Mouse (Mus musculus) retina, postnatal 1 day (tissue): Measurements from ENCODE around the gene Abhd2.

Experiments
- DNase-seq: peaks from one replicate; pipeline ENCODE4 v3.0.0-alpha.2; 2012

The Abhd2 gene

DNA sequence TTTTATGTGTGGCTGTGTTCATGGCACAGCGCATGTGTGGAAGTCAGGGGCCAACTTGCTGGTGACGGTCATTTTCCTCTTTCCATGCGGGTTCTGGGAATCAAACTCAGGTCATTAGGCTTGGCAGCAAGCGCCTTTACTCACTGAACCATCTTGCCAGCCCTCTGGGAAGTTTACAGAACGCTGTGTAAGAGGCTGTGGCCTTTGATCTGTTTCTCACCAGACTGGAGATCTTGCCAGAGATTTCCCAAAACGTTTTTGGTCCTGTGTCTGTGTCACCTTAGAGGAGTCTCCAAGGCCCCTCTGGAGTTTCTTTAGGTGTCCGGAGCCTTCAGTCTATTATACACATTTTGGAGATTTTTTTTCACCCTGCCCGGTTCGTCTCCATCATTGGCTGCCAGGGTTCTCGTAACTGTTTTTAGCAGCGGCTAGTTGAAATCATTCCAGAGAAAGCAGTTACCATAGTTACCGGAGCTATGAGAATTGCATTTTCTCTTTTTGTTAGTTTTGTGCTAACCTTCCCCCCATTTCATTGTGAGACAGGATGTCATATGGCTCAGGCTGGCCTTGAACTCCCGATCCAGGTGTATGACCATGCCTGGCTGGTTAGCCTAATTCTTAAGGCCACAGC, 22.3 kb downstream of the Abhd2 start:
- no peak for DNase-seq

DNA sequence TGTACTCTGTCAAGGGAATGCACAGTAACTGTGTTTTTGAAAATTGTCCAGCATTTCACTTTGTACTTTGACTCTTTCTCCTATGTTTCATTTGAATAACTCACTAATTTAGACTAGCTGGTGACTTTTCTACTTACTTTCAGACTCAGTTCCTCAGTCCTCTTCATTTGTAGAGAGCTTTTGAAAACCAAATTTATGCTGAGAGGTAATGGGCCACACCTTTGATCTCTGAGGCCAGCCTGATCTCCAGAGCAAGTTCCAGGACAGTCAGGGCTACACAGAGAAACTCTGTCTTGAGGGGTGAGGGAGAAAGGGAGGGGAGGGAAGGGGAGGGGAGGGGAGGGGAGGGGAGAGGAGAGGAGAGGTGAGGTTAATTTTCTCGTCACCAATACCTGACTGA, 25.7 kb downstream of the Abhd2 start:
- DNase-seq = no peak

DNA sequence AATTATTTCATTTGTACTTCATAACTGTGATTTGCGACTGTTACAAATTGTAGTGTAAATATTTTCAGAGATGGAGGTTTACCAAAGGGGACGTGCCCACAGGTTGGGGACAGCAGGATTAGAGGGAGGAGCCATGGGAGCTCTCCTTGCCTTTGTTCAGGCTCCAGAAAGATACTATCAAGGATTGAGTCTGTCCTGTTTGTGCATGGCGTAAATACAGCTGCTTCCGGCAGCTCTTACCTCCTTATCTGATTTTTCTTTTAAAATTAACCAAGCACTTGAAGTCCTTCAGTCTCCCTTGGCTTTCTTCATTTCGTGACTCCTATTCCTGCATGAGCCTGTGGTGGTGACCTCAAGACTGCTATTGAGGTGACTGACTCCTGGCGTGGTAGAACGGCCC, 26.5 kb downstream of the Abhd2 start:
- no peak for DNase-seq

DNA sequence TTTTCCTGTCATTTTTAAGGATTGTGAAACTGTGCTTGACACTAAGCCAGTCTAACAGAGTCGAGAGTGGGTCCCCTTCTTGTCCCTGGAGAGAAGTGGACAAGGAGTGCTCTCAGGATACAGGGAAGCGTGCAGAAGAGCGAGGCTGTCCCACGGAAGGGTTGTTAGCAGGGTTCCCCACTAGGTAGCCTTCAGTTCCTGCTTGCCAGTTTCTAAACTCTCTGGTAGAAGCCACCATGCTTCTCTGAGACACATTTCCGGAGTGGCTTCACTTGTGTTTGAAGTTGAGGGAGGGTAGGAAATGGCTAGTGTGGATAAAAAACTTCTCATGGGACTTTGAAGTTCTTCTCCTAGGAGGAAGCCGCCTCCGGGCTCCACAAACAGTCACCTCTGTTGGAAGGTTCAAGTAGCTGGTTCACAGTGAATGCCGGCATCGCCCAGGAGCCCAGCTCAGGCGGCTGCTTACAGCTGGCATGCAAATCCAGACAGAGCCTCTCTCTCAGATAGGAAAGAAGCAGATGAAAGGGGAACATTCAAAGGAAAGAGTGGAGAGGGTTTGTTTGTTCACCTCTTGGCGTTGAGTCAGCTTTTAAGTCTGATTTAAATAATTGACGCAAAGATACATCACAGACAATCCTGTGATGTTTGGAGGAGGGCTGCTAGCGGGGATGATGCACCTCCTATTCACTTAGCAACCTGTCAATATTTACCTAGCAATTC, 27.6 kb downstream of the Abhd2 start:
- no peak for DNase-seq

DNA sequence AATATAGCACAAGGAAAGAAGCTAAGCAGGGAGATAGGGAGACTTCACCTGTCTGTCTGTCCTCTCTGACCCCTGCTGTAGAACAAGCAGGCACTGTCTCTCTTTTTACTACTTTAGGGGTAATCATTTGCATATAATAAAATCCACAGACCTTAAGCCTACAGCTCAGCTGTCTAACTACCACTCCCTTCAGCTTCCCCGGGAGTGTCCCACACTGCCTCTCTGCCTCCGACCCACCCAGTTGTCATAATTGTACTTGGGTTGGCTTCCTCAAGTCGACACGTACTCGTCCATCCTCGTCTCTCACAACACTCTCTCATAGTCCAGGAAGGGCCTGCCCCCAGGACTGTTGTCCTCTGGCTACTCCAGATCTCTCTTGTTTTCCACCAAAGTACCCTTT, 29.1 kb downstream of the Abhd2 start:
- DNase-seq = no peak

DNA sequence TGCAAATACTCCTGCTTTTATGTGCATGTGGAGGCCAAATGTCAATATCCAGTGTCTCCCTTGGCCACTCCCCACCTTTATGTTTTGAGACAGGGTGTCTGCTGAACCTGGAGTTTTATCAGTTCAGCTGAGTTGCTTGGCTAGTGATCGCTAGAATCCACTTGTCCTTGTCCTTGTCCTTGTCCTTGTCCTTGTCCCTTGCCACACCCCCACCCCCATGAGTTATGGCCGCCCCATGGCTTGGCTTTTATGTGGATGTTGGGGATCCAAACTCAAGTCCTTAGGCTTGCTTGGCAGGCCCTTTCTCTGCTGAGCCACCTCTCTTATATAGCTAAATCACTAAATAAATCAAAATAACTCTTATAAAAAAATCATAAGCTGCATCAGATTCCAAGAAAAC, 29.6 kb downstream of the Abhd2 start:
- no peak for DNase-seq

DNA sequence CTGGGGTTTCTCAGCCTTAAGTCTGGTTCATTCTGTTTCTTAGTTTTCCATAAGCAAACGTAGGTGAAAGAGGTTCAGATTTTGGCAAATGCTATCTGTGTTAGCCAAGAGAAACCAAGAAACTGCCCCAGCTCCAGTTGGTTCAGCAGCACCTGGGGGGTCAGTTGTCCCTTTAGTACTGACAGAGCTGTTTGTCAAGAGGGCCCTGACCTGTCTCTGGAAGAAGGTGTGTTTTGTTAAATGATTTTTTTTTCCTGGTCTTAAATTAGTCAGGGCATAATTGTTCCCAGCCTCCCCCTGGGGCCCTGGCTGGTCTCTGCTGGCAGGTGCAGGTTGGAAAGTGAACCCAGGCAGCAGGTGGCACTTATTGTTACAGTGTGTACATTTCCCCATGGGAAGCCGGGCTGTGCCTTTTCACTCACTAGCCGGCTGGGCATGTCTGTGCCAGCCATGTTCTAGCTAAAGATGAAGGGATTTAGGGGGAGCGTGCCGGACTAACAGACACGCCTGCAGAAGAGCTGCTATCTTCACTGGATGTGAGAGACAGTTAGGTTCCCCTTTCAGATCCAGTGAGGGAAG, 30.3 kb downstream of the Abhd2 start:
- DNase-seq = no peak

DNA sequence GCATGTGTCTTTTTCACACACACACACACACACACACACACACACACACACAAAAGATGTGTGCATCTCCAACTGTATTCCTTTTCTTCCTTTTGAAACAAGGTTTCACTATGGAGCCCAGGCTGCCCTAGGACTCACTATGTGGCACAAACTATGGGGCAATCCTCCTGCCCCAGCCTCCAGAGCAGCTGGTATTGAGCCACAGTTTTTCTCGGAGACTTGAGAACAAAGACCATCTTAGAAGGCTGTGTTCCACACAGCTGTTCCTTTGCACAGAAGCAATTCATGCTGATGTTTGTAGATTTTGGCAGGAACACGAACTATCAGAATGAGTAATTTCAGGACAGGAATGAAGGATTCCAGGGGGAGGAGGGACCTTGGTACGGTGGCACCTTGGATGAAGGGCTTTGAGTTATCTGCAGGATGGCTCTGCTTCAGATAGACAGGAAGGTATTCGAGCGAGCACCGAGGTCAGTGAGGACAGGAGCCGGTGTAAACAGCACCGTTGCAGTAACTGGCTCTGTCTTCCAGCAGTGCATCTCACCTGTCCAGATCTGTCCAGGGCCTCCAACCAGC, 35.5 kb downstream of the Abhd2 start:
- peak; percentile 38 for DNase-seq

DNA sequence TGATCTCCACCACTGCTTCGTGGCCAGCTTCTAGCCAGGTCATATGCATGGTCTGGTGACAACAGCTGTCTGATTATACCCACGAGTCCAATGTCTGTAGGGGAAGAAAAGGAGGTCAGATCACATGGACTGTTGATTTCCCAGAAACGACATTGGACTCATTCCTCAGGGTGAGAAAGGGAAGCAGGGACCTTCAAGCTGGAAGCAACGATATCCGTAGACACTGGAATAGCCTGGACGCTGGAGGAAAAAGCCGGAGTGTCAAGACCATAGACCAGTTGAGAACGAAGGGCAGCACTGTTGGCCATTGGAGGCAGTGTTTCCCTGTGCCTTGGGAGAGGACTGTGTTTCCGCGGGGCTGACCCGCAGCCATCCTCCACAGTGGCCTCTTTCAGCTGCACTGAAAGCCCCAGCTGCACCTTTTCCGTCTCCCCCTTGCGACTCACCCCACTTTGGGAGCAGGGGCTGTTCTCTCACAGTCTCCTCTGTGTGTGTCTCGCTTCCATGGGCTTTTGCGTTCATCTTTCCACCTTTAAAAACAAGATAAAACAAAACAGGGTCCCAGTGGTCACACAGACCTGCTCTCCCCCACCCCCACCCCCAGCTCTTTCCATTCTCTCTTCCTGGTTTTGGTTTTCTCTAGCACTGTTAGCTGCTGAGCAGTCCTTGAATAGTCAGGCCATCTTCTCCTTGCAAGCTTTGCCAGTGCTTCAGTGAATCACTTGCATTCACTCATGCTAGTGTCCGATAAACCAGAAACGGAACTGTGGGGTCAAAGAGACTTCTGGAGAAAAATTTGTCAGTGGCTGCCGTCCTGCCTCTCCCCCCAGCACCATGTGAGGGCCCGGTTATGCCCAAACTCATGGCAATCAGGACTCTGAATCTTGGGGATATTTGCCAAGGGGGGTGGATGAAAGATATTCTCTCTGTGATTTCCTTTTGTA, 36.5 kb downstream of the Abhd2 start:
- peak; percentile 87 for DNase-seq

DNA sequence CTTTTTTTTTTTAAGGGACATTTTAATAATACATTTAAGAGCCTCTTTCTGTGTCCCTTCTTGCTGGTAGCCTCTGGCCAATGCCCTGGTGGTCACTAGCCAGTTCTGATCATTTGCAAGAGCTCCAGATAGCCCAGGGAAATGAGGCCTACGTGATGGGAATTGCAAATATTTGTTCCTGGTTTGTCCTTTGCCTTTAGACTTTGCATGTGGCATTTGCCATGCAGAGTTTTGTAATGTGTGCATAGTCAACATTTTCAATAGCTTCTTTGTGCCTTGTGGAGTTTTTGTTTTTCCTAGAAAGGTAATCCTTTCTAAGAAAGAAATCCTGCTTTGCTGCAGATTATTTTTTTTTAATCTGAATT, 37.2 kb downstream of the Abhd2 start:
- no peak for DNase-seq

DNA sequence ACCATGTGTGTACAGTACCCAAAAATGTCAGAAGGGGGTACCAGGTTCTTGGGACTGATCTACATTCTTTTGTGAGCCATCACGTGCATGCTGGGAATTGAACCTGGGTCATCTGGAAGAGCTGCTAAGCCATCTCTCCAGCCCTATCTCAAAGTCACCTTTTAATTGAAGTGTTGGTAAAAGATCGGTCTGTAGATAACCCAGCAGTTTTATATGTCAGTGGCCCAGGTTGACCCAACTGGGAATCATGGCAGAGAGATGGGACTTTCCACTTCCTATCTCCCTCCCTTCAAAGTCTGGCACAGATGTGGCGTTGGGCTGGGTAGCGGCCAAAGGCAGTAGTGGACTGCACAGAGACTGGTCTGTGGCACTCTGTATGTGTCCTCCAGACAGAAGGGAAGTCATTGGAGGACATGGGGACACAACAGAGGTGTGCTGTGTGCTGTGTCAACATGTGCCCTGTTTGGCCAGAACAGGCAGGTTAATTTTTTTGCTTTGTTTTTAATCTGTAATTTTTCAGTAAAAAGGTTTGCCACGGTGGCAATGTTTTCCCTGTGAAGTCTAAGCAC, 38.5 kb downstream of the Abhd2 start:
- DNase-seq = no peak

DNA sequence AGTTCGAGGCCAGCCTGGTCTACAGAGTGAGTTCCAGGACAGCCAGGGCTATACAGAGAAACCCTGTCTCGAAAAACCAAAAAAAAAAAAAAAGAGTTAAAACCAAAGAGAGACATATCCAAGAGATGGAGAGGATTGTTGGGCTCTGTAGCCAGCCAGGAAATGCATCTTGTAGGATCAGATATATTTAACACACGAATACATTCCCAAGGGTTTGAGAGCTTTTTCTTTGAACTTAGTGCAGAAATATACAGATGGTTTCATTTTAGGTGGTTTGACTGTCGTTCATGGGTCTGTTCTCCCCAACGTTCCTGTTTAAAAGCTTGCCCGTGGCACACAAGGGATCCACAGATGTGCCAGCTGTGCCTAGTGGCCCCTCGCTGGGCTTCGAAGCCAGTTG, 39.2 kb downstream of the Abhd2 start:
- DNase-seq = no peak

DNA sequence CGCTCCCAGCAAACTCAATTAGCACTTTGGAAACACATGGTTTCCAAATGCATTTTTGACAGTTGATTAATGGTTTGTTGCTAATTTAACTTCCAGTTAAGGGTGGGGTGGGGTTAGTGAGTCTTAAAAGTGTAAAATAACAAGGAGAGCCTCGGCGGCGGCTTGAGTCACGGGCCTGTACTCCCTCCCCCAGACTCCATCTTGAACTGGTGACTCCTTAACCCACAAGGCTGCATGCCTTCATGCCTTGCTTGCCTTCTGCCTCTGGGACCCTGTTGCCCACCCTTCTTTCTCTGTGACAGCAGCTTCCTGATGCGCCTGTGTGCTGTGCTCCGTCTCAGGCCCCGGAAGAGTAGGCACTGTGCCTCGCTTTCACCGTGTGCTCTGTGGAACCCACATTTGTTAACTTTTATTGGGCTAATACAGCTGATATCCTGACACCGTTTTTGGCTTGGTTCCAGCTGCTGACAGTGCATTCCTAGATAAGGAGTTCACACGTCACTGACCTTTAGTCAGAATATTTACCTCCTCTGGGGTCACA, 40.6 kb downstream of the Abhd2 start:
- DNase-seq = no peak

DNA sequence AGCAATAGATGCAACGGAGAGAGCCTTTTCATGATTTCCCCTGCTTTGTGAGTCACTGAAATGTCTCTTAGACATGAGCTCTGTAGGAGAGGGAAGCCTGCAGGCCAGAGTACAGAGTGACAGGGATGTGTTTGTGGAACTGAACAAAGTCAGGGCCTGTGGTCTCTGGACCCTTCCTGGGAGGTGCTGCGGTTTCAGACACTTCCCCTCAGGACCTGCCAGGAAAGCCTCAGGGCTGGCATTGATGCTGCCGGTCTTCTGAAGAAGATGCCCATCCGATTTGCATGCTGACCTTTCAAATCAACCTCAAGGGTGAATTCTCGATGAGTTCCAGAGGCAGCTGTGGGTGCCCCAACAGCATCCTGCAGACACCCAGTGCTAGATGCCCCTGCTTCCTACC, 41.5 kb downstream of the Abhd2 start:
- no peak for DNase-seq

DNA sequence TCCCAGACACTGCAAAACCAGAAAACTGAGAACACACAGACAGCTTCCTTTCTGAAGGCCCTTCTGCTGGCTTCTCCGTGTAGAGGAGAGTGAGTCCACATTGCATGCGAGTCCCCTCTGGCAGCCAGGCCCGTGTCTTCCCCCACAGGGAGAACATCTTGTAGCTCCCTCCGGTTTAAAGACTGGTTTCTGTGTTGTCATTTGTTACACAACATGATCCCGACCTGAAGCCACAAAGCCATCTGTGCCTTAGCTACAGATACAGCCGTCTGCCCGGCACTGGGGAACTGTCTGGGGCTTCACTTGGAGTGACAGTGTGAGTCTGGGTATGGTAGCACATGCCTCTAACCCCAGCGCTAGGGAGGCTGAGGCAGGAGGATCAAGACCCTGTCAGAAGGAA, 42.1 kb downstream of the Abhd2 start:
- no peak for DNase-seq

DNA sequence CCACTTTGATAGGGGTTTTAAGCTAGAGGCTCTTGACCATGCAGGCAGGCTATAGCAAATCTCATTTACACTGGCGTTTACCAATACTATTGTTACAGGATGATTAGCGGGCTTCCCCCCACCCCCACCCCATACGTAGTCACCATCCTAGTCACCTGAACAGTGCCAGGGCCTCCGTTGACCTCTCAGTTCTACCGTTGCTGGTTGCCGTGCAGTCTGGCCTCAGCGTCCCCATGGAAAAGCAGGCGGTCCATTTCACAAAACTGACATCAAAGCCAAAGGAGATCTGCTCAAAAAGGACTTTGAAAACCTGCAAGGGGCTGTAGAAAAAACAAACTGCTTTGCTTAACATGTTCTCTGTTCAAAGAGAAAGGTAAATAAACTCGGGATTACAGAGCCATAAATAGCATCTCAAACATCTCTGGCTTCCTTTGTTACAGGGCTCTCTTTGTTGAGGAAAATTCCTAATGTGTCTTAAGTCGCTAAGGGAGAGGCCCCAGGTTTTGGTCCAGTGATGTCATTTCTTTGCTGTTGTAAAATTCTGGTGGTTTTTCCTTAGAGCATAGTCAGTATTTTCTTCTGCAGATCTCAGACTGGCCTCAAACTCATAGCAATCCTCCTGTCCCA, 43.2 kb downstream of the Abhd2 start:
- DNase-seq = no peak

DNA sequence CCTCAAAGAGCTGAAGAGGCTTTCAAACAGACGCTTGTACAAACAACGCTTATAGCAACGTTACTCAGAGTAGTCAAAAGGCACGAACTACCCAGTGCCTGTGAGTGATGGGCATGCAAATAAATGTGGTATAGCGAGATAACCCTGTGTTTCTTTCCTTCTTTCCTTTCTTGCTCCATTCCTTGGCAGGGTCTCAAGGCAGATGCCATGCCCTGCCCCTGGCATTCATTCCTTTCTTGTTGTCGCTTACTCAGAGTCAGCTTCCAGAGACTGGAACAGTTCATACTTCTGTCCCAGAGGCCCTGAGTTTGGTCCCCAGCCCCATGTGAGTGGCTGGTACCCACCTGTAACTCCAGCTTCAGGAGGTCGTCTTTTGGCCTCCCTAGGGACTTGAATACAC, 44.6 kb downstream of the Abhd2 start:
- no peak for DNase-seq

DNA sequence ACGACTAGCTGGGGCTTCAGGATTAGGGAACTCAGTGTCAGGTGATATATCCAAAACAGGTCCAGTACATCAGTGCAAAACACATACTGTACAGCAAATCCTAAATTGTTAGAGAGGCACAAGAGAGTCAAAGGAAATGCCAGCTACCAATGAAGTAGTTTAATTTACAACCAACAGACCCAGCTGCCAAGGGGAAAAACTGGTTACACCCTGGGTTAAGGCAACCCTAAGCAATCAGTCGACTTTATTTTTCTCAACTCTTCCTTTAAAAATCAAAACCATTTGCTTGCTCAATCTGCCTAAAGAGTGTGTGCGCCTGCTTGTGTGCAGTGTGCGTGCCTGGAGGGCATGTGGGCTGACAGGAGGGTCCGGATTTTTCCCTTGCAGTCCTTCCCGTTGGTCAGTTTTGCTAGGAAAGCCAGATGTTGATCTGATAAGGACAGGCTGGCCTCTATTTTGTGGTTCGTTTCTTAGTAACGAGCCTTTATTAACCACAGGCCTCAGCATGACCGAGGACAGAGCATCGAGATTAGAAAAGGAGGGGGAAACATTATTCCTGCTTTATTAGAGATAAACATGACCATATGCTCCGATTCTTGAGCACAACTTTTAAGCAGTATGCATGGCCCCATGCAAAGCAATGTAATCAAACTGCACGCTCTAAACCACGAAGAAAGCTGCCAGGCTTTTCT, 45.3 kb downstream of the Abhd2 start:
- no peak for DNase-seq

DNA sequence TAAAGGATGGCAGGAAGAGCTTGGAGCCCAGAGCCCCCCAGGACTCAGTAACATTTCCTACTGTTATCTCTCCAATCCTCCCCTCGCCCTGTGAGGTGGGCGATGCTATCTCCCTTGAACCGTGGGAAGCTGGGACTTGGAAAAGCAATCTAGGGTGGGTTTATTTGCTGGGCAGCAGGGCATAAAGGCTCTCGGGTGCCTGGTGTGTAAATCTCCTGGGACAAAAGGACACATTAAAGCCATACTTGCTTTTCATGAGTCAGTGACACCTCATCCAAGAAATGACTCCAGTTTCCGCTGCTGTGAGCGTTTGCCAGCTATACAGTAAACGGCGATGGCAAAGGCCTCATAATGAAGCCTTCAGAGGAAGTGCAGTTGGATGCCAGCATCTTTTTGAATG, 50.9 kb downstream of the Abhd2 start:
- no peak for DNase-seq

DNA sequence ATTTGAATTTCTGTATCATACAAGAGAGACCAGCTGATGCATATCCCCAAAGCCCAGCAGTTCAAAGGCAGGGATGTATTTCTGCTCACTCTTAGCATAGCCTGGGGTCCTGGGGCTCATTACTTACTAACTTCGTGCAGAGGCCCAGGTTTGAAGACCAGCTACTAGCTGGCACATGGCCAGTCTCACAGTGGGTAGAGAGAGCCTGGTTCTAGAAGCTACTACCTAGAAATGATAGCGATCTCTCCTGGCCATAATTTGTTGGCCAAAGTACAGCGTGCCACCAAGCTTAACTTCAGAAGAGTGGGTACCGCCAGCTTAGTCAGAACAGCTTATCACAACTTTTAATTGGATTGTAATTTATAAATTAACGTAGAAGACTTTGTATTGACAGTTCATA, 55.8 kb downstream of the Abhd2 start:
- no peak for DNase-seq

DNA sequence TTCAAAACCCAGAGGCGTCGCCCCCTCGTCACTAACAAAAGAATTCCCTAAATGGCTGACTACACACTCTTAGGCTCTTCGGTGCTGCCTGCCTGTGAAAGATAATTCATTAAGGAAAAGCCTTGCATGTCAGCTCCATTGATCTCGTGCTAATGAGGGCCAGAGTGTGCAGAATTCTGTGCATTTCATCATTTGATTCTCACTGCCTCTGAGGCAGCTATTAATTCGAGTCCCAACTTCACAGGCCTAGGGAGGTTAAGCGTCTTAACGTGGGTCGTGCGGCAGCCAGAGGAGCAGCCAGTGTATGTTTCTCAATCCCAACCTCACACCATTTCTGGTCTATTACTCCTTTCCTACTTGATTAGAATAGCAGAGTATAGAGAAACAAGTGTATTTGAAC, 58.2 kb downstream of the Abhd2 start:
- no peak for DNase-seq
